Mouse (Mus musculus): ENCODE measurements around the gene Bglap. TPM values are rescaled to one million over a fixed set of nuclear protein-coding genes. Genes with fewer than 3 reads are reported as not detected.

The Bglap gene
- total RNA-seq, 2 experiments from 2014 or later = not detected

- no peak for DNase-seq
These were observed 45.3 kb downstream of the Bglap start for GRCm38 (mm10) chr3:88339006-88339405.

DNA sequence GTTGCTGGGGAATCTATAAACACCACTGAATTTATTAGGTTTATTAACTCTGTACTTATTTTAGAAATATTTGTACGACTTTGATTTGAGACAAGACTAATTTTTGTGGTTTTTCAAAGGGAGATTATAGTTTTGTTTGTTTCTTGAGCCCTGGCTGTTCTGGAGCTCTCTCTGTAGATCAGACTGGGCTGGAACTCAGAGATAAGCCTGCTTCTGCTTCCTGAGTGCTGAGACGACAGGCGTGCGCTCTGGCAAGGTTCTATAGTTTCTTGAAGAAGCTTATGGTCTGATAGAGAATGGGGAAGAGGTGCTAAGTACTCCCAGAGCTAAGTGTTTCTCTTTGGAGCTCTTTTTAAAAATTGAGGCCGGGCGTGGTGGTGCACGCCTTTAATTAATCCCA lies 45.9 kb downstream of the Bglap start:
- DNase-seq = no peak

DNA sequence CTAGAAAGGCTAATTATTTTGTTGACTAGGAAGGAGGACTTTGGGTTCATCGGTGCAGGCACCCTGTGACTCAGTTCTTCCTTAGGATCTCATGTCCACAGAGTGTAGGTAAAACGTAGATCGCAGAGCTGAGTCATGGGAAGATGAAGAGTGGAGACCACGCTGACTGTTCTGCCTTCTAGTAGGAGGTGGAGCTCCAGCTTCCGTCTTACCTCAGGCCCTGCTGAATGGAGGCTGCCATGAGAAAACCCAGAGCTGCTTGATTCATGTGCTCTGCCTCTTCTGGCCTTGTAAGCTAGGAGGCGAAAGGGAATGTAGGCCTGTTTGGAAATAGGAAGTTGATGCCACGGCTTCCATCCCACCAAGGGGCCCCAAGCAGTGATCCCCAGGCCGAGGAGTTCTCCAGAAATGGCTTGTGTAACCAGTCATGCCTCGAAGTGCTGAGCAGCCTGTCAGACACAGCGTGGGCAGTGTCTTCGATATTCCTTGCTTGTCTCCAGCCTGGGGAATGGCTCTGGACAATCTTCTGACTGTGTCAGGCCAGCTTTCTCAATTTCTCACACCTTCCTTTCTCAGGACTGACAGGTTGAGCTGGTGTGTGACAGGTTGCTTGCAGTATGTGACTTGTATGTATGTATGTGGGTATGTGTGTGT lies 46.8 kb downstream of the Bglap start:
- no peak for DNase-seq

GRCm38 (mm10) chr3:88336058-88337013 lies 47.9 kb downstream of the Bglap start, which contains the start of the genes Tmem79 and Smg5:
TSS of gene Tmem79 (minus strand) at chr3:88336148.
TSS of gene Smg5 (plus strand) at chr3:88336260.
- peak; percentile 95 to 97 for DNase-seq

DNA sequence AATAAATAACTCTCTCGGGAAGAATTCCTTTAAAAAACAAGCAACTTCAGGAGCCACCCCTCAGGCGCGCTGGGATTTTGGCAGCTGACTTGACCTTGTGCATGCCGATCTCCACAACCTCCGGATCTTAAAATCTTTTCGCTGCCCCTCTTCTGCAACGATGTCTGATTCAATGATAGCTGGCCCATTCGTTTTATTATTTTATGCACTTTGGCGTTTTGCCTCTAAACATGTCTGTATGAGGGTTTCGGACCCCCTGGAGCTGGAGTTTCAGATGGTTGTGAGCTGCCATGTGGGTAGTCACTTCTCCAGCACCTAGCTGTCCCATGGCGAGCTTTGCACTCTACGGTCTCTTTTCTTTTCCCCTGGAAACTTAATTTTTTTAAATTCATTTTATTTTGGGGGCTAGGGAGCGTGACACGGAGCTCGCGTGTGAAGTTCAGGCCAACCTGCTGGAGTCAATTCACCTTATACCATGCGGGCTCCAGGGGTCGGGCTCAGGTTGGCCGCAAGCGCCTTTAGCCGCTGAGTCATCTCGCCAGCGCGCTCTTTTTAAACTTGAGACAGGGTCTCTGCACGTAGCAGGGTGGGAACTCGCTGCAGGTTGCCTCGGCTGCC lies 48.7 kb downstream of the Bglap start:
- no peak for DNase-seq

GRCm38 (mm10) chr3:88334902-88335435 lies 49.3 kb downstream of the Bglap start:
- DNase-seq = no peak

DNA sequence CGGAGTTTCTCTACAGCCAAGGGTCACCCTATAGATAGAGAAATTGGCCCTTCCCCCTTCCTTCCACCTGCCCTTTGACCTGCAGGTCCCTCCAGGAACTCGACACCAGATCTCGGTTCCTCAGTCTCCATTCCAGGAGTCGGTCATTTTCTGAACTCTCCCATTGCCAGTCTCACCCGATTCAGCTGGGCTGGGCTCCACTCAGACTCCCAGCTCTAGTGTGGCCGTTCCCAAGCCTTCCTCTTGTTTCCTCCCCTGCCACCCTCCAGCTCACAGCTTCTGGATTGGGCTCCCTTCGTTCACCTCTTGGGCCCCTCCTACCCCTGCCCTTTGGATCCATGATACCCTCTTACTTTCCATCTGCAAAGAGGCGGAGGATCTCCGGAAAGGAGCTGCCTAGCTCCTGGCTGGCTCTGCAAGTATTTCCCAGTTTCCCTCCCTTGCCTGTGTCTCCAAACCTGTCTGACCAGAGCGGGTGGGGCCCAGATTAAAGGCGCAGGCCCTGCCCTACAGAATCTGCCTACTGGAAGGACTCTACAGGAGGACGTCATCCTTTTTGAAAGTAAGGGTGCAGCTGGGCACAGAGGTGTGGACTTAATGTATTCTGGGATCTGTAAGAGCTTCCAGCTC lies 50.1 kb downstream of the Bglap start:
- no peak for DNase-seq

Other genes starting within 250 kb of the Bglap start
- gene Mef2d, start 242.1 kb downstream of the Bglap start, total RNA-seq (2021) = 100 to 1,000 TPM; 191 to 207 TPM
- gene Rhbg, start 129.8 kb downstream of the Bglap start, total RNA-seq (2021) = not detected
- gene Gm38392, start 97.3 kb downstream of the Bglap start, total RNA-seq (2021) = under 1 TPM; 0.47 to 0.76 TPM
- 1 to 10 TPM; 5.0 to 5.3 TPM for gene Tsacc, start 87.5 kb downstream of the Bglap start, total RNA-seq (2021)
- 100 to 1,000 TPM; 185 to 188 TPM for gene Cct3, start 87.3 kb downstream of the Bglap start, total RNA-seq (2021)
- 10 to 100 TPM; 78.4 to 84.8 TPM for gene Glmp, start 59.4 kb downstream of the Bglap start, total RNA-seq (2021)
- gene Tmem79, start 48.3 kb downstream of the Bglap start, total RNA-seq (2021) = 1 to 10 TPM; 1.5 to 1.9 TPM
- 10 to 100 TPM; 65.1 to 72.6 TPM for gene Smg5, start 48.2 kb downstream of the Bglap start, total RNA-seq (2021)
- 10 to 100 TPM; 13.6 to 14.2 TPM for gene Paqr6, start 19.9 kb downstream of the Bglap start, total RNA-seq (2021)
- under 1 TPM in 1 of 2 experiments, not detected in 1; 0.63 TPM for gene Bglap3, start 11.7 kb downstream of the Bglap start, total RNA-seq (2021)
- not detected for gene Bglap2, start 5.8 kb downstream of the Bglap start, total RNA-seq (2021)
- gene Pmf1, start 25.9 kb upstream of the Bglap start, total RNA-seq (2021) = 1 to 10 TPM; 5.3 to 6.3 TPM
- 10 to 100 TPM; 68.6 to 69.1 TPM for gene Slc25a44, start 40.7 kb upstream of the Bglap start, total RNA-seq (2021)
- 10 to 100 TPM; 34.1 to 36.8 TPM for gene Sema4a, start 76.7 kb upstream of the Bglap start, total RNA-seq (2021)
- gene Lmna, start 125.5 kb upstream of the Bglap start, total RNA-seq (2021) = 10 to 100 TPM; 32.6 to 34.3 TPM
- gene Mex3a, start 147.9 kb upstream of the Bglap start, total RNA-seq (2021) = 1 to 10 TPM; 4.0 to 4.4 TPM
- under 1 TPM in 1 of 2 experiments, not detected in 1; 0.63 TPM for gene Rab25, start 163.8 kb upstream of the Bglap start, total RNA-seq (2021)
- 100 to 1,000 TPM in 1 of 2 experiments, 10 to 100 TPM in 1; 91.0 to 111 TPM for gene Lamtor2, start 168.6 kb upstream of the Bglap start, total RNA-seq (2021)
- gene Ubqln4, start 169.3 kb upstream of the Bglap start, total RNA-seq (2021) = 100 to 1,000 TPM; 109 to 111 TPM
- gene Ssr2, start 191.4 kb upstream of the Bglap start, total RNA-seq (2021) = 10 to 100 TPM; 97.1 to 98.9 TPM
- 100 to 1,000 TPM; 250 to 265 TPM for gene Arhgef2, start 221.5 kb upstream of the Bglap start, total RNA-seq (2021)

Data from layer of hippocampus, postnatal 36 days (tissue).